Comparison of ENCODE assay signal across 17 mouse cellular contexts in the genomic region with DNA sequence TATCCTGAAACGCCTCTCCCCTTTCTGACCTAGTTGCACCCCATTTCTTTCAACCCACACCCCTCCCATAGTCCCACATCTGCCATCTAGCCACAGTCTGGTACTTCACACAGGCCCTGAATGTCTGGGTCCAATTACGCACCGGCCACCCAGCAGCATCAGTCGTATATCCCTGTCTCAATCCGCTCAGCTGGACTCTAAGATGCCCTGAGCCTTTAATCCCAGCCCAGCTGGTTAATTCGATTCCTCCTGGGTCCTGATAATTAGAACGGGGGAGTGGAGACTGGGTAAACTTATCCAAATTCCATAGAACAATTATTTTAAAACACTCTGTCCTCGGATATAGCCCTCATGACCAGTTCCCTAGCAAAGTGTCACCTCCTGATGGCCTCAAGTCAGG. TPM values are rescaled to one million over a fixed set of nuclear protein-coding genes. Genes with fewer than 3 reads are reported as not detected.
"Had no signal": no experiment of that assay in that cellular context is flagged by ENCODE, and none has a peak within 500 bp of the region (broad histone marks: within the 10 kb centered on the region; RNA-seq: fewer than 3 reads in every experiment).

No protein-coding gene starts in this region.

- ATAC-seq: hindbrain, postnatal 0 days; midbrain, embryonic 15.5 days had no signal

- DNase-seq: kidney, postnatal 10 days; lung, embryonic 14.5 days; lung, postnatal 10 days; lung, postnatal 4 days; right cerebral cortex, postnatal 4 days; spleen, adult 18-20 months; thymus, postnatal 36 days had no signal

- H3K9ac ChIP-seq: limb, embryonic 12.5 days; lung, embryonic 14.5 days; midbrain, embryonic 15.5 days; neural tube, embryonic 13.5 days had no signal

- H3K9me3 ChIP-seq: limb, embryonic 12.5 days; midbrain, embryonic 10.5 days; midbrain, embryonic 15.5 days; neural tube, embryonic 13.5 days had no signal

- H3K4me3 ChIP-seq: layer of hippocampus, adult 2 months; limb, embryonic 12.5 days; midbrain, embryonic 10.5 days; midbrain, embryonic 15.5 days; neural tube, embryonic 13.5 days had no signal

- H3K4me2 ChIP-seq: limb, embryonic 12.5 days; lung, embryonic 14.5 days; midbrain, embryonic 15.5 days; neural tube, embryonic 13.5 days had no signal

- H3K36me3 ChIP-seq: limb, embryonic 12.5 days had no signal

- H3K27ac ChIP-seq: hindbrain, postnatal 0 days; layer of hippocampus, adult 2 months; limb, embryonic 12.5 days; midbrain, embryonic 10.5 days; midbrain, embryonic 15.5 days; neural tube, embryonic 13.5 days had no signal

RNA-seq across cellular contexts. Expression of a gene that starts 9.6 kb away (rescaled TPM):
- total RNA-seq: hindbrain, postnatal 0 days; layer of hippocampus, adult 2 months; left cerebral cortex, adult 18-20 months; left cerebral cortex, postnatal 14 days had no signal
- polyA plus RNA-seq: thymus, postnatal 0 days had no signal

RNA-seq across cellular contexts. Expression of a gene that starts 14.4 kb away (rescaled TPM):
- total RNA-seq: megakaryocyte, adult 5-6 weeks had no signal
